Mouse (Mus musculus): Measurements from ENCODE around the gene Slc20a1. TPM values are rescaled to one million over a fixed set of nuclear protein-coding genes. Genes with fewer than 3 reads are reported as not detected.

Gene Slc20a1
- 144 TPM for polyA plus RNA-seq (2017; shearing (Covaris generic))

GRCm38 (mm10) chr2:129198436-129199327 lies at the start of gene Slc20a1:
Slc20a1 (plus strand) TSS chr2:129198764.

Other genes starting within 250 kb of the Slc20a1 start
- gene Zc3h6, start 231.4 kb upstream of the Slc20a1 start, polyA plus RNA-seq (2017; shearing (Covaris generic)) = 9.2 TPM
- 2.1 TPM for gene Gm10762, start 231.0 kb upstream of the Slc20a1 start, polyA plus RNA-seq (2017; shearing (Covaris generic))
- not detected for gene Vinac1, start 150.6 kb upstream of the Slc20a1 start, polyA plus RNA-seq (2017; shearing (Covaris generic))
- 3.4 TPM for gene Ttl, start 132.8 kb upstream of the Slc20a1 start, polyA plus RNA-seq (2017; shearing (Covaris generic))
- gene Polr1b, start 97.8 kb upstream of the Slc20a1 start, polyA plus RNA-seq (2017; shearing (Covaris generic)) = 20.7 TPM
- gene Chchd5, start 69.1 kb upstream of the Slc20a1 start, polyA plus RNA-seq (2017; shearing (Covaris generic)) = 8.7 TPM
- gene Ckap2l, start 98.4 kb downstream of the Slc20a1 start, polyA plus RNA-seq (2017; shearing (Covaris generic)) = 0.49 TPM
- gene Il1a, start 111.2 kb downstream of the Slc20a1 start, polyA plus RNA-seq (2017; shearing (Covaris generic)) = not detected
- 1.1 TPM for gene Il1b, start 172.4 kb downstream of the Slc20a1 start, polyA plus RNA-seq (2017; shearing (Covaris generic))